Mouse (Mus musculus) embryonic fibroblast, embryonic 13.5 days (primary cell): ENCODE data around the gene Ush2a. TPM values are rescaled to one million over a fixed set of nuclear protein-coding genes. Genes with fewer than 3 reads are reported as not detected.

Source experiments
- H3K27ac ChIP-seq: 2 replicates; pipeline ENCODE4 v1.5.1; 2012; ENCODE audit warnings: low read length, control low read depth, inconsistent platforms; ENCODE audit not compliant: insufficient read depth
- H3K4me1 ChIP-seq: 2 replicates; pipeline ENCODE4 v1.6.1; 2011; ENCODE audit warnings: low read length; ENCODE audit not compliant: control insufficient read depth, insufficient read depth
- H3K4me3 ChIP-seq: 2 replicates; pipeline ENCODE4 v1.5.1; 2011; ENCODE audit warnings: mild to moderate bottlenecking, control low read depth, low read length; ENCODE audit not compliant: insufficient read depth
- CTCF ChIP-seq: IDR thresholded peaks from 2 replicates; pipeline ENCODE4 v1.5.1; 2011; ENCODE audit warnings: mild to moderate bottlenecking, control low read depth, low read length, moderate library complexity, borderline replicate concordance; ENCODE audit not compliant: insufficient read depth
- POLR2A ChIP-seq: IDR thresholded peaks from 2 replicates; pipeline ENCODE4 v1.6.1; 2011; ENCODE audit warnings: low read depth, mild to moderate bottlenecking, control low read depth, low read length, moderate library complexity
- polyA plus RNA-seq: library from polyadenylated mRNA; stranded (reverse); fragments of >200 nt; gene quantifications from 2 replicates; pipeline ENCODE4 v1.2.4, GENCODE M21; 2011; ENCODE audit warnings: low read depth; ENCODE audit not compliant: missing spikeins, insufficient read length

Ush2a gene
- polyA plus RNA-seq, 1 experiment, result not detected

DNA sequence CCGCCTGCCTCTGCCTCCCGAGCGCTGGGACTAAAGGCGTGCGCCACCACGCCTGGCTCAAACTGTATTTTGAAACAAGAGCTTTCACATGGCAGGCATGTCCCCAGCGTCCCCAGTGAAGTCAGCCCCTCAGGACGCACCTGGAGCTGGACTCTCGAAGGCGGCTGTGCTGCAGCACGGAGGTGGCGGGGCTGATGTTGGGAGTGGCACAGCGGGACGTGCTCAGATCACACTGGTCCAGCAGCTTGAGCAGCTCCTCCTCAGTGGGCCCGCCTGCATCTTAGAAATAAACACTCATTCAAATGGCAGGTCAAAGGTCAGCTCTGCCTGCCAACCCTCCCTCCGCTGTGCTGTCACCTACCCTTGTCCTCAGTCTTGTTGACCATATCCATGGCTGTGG, 712.1 kb downstream of the Ush2a start:
- Histone ChIP-seq H3K4me3 (no peak overlapping the region), H3K4me1 (no peaks in the 10 kb centered on the region), H3K27ac (no peak overlapping the region)
- TF ChIP-seq CTCF (no peak), POLR2A (no peak)

DNA sequence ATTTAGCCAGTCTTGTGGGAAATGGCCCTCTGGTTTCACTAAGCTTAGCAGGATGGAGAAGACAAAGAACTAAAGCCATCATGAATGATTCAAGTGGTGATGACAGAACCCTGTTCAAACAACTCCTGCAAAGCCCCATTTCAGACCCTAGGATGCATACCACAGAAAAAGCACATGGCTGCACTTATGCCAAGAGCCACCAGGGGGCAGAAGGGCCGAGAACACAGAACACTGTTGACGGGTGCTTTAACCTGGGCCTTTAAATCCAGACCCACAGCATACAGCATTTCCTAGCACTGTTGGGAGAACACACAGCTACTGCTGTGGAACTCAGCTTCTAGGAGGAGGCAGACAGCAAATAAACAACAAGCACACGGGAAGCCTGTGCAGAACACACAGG, 718.2 kb downstream of the Ush2a start:
- H3K4me3 ChIP-seq, result no peak overlapping the region
- TF ChIP-seq POLR2A (no peak), CTCF (peak; percentile 54; the same call in 1 of the 2 replicates)
- no peaks in the 10 kb centered on the region for H3K4me1 ChIP-seq
- no peak overlapping the region for H3K27ac ChIP-seq

DNA sequence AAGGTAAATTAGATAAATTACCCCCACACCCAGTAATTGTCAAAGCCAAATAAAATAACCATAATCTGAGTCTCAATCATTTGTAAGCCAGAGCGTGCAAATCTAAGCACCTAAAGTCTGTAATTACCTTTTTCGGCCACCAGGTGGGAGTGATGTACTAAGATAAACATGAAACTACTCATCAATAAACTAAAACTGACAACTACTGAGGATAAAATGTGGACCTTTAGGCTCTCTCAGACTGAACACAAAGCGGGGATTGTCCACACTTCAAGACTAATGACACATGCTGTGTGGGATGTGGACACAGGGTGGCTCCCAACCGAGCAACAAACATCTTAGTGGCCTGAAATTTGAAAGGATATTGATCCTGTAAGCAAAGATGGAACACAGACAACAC, 731.4 kb downstream of the Ush2a start:
- no peak for TF ChIP-seq POLR2A
- TF ChIP-seq CTCF, result no peak
- no peak overlapping the region for H3K4me3 ChIP-seq
- no peaks in the 10 kb centered on the region for H3K4me1 ChIP-seq
- no peak overlapping the region for H3K27ac ChIP-seq

DNA sequence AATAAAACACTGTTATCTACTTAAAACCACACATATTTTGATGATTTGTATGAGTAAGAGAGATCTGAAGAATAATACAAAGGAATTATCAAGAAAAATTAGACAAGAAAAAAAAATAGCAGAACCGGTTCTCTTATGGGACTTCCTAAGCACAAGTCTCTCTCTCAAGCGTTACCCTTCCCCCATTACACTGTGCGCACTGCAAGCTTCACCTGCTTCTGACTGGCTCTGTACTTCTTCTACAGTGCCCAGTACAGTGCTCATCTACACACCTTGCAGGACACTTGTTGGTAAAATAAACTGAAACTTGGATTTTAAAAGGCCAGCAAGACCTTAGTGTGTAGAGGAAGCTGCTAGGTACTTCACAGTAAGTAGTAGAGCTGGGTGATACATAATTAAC, 736.1 kb downstream of the Ush2a start:
- Histone ChIP-seq H3K27ac (no peak overlapping the region), H3K4me3 (no peak overlapping the region), H3K4me1 (no peaks in the 10 kb centered on the region)
- TF ChIP-seq POLR2A (no peak), CTCF (no peak)

DNA sequence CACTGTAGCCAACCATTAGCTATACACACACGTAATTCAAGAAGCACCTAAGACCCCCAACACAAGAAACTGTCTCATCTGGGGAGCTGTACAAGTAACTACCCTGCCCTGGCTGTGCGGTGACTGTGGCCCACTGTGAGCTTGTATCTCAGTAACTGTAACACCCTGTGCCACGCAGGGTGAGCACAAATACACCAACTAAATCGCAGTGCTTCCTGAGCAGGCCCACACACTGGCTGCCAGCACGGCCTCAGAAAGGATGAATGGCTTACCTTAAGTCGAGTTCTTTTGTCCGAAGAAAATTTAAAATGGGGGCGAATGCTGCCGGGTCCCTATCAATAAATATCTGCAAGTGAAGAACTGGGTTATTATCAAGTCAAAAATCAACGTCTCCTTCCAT, 738.2 kb downstream of the Ush2a start:
- Histone ChIP-seq H3K4me1 (no peaks in the 10 kb centered on the region), H3K27ac (no peak overlapping the region), H3K4me3 (no peak overlapping the region)
- TF ChIP-seq POLR2A (no peak), CTCF (no peak)

DNA sequence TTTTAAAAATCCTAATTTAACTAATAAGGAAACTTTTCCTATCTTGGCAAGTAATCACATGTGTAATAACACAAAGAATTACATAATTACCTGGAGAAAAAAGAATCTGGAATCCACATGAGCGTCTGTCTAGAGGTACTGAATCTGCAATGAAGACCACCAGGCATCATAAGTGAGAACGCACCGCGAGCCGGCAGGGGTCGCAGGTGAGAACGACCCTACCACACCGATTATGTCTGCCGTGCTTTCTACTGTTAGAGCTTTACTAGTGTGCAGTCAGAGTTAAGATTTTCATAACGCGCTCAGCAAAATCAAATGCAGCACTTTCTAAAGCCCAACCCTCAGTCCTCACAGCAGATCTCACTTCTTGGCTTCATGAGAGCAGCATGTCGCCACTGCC, 740.0 kb downstream of the Ush2a start:
- peaks cover 6% of the 10 kb centered on the region; the same call in 1 of the 2 replicates for H3K4me1 ChIP-seq
- TF ChIP-seq CTCF, result no peak
- no peak for TF ChIP-seq POLR2A
- no peak overlapping the region for H3K4me3 ChIP-seq
- no peak overlapping the region for H3K27ac ChIP-seq

DNA sequence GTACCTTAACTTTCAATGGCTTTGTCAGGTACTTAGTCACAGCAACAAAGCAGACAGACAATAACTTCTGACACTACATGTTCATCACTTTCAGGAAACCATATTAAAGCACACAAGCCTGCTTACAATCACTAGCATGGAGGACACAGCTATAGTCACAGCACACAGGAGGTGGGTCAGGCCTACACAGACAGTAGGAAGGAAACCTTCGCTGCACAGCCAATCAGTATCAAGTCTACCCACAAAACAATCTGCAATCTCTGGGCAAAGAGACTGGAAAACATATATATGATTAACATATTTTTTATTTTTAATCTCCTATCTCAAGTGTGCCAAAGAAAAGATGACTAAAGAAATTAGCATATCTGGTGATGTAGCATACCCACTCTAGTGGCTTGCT, 743.0 kb downstream of the Ush2a start:
- Histone ChIP-seq H3K27ac (no peak overlapping the region), H3K4me3 (no peak overlapping the region), H3K4me1 (peaks cover 6% of the 10 kb centered on the region; the same call in 1 of the 2 replicates)
- TF ChIP-seq POLR2A (no peak), CTCF (no peak)

DNA sequence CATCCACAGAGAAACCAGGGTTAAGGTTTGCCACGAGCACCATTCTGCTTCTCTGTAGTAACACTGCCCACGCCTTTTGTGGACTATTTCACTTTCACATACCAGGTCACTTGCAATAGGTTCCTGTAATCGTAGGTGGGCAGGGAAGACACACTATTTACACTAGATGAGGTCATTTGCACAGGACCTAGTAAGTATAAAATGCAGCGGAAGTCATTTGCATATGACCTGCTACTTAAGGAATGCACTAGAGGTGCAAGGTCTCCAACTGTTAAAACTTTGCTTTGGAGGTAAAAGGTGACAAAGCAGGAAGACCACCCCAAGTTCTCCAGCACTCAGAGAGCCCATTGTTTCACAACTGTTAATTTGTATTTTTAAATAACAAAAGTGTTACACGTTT, 744.4 kb downstream of the Ush2a start:
- Histone ChIP-seq H3K4me3 (peak overlapping the region; percentile 83), H3K27ac (no peak overlapping the region; the same call in 1 of the 2 replicates), H3K4me1 (peaks cover 6% of the 10 kb centered on the region; the same call in 1 of the 2 replicates)
- TF ChIP-seq CTCF (no peak), POLR2A (no peak)

DNA sequence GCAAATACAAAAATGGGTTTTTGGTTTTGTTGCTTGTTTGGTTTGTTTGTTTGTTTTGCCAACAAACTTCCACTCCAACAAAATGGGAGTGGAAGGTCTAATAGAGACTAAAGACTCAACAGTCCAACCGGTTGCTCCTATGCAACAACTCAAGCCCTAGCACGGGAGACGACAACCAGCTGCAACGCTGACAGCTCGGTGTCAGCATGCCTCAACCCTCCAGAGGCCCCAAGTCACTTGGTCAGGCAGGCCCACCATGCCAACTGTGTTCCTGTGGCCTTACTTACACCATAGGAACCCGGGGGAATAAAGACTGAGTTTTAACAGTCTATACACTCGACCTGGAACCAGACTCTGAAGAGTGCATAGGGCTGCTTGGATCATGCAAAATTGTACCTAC, 745.0 kb downstream of the Ush2a start:
- H3K4me3 ChIP-seq, result peak overlapping the region; percentile 83
- H3K4me1 ChIP-seq, result peaks cover 6% of the 10 kb centered on the region; the same call in 1 of the 2 replicates
- no peak overlapping the region for H3K27ac ChIP-seq
- TF ChIP-seq POLR2A, result no peak
- no peak for TF ChIP-seq CTCF

DNA sequence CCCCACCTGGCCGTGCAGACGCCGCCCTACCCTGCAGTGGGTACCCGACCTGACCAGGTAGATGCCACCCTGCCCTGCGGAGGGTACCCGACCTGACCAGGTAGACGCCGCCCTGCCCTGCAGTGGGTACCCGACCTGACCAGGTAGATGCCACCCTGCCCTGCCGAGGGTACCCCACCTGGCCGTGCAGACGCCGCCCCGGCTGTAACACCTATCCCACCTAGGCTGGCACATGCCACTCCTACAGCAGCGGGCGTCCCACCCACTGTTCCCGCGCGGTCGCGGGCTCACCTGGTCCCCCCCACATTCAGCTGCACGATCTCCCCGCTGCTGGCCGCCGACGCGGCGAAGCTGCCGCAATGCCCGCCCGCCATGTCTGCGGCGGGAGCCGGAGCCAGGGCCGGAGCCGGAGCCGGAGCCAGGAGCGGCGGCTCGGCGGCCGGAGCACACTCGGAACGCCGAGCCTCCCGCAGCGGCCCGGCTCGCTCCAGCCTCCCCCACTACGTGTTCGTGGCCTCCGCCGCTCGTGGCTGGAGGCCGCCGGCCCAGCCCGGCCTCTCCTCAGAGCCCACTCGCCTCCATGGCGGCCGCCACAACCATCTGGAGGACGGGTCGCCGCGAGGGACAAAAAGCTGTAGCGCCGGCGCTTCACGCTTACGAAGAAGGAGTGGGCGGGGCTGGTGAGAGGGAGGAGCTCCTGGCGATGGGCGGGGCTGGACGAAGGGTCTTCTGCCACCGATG, 745.6 kb downstream of the Ush2a start, which contains the start of gene Kctd3:
Kctd3 (minus strand) TSS at position 603 of the 741 bp plus-strand sequence.
- peaks cover 6% of the 10 kb centered on the region; the same call in 1 of the 2 replicates for H3K4me1 ChIP-seq
- peak; percentile 84 for TF ChIP-seq POLR2A
- TF ChIP-seq CTCF, result no peak
- H3K27ac ChIP-seq, result no peak within 1 kb of the TSS
- peak within 1 kb of the TSS; percentile 83 for H3K4me3 ChIP-seq
